Comparison of ENCODE assay signal across 8 mouse cellular contexts in the genomic region with DNA sequence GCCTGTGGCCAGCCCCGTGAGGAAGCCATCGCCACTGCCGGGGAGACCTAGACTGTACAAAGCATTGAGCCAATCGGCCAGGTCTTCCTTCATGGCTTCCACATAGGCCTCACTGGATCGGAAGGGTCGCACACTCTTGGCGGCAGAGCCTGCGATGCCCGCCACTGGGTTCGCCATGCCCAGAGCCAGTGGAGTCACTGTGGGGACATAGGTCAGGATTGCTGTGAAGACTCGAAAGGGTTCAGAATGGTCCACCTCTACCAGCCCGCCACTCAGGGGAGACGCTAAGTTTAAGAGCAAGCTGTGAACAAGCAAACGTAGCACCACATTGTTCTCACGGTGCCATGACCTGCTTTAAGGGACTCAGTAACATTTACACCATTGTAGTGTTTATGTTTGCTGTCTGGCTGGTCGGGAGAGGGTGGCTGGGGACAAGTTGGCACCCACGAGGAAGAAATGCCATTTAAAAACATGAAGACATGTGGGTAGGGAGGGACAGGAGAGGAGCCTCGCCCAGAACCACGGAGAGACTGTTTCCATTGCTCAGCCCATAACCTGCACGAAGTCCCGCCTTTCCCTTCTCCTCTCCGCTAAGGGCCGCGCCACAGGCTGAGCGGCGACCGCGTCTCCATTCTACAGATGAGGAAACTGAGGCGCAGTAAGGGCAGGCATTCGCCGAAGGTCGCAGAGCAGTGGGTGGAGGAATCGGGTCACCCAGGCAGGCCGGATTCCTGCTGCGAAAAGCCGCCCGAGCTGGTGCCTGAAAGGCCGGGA. TPM values are rescaled to one million over a fixed set of nuclear protein-coding genes. Genes with fewer than 3 reads are reported as not detected.
DNase-seq lines count a peak whose midpoint lies in the region; ATAC-seq lines count a peak whose summit lies in the region.

No protein-coding gene starts in this region.

- peak overlapping the region; percentile 87 for H3K27ac ChIP-seq in hindbrain, embryonic 10.5 days
- H3K27ac ChIP-seq in liver, embryonic 15.5 days (replicated peaks): 0 out of 2 replicates have a peak overlapping the region, but pooled peaks have one; percentile 19
- H3K27ac ChIP-seq in stomach, embryonic 14.5 days (ENCODE audit: low read length): no peak overlapping the region

- H3K27me3 ChIP-seq in hindbrain, embryonic 10.5 days (ENCODE audit: insufficient read depth, poor library complexity, severe bottlenecking): peaks cover 55% of the 10 kb centered on the region
- H3K27me3 ChIP-seq in liver, embryonic 15.5 days: peaks cover 56% of the 10 kb centered on the region
- H3K27me3 ChIP-seq in stomach, embryonic 14.5 days (ENCODE audit: control insufficient read depth, insufficient read depth, low read length): peaks cover 23% of the 10 kb centered on the region

- peak overlapping the region; percentile 69 for H3K4me3 ChIP-seq in hindbrain, embryonic 10.5 days
- H3K4me3 ChIP-seq in liver, embryonic 15.5 days (replicated peaks): peak overlapping the region; percentile 71
- peak overlapping the region; percentile 78 for H3K4me3 ChIP-seq in stomach, embryonic 14.5 days (ENCODE audit: low read depth, low read length)

- peak; percentile 38 to 49 for DNase-seq in left cerebral cortex, adult 18-20 months (ENCODE audit: low spot score in 2 of 2)
- no peak for DNase-seq in left cerebral cortex, adult 11 months (ENCODE audit: low spot score)
- peak; percentile 46 for DNase-seq in adipocyte (ENCODE audit: low spot score)
- peak; percentile 23 for DNase-seq in hindbrain, embryonic 10.5 days (ENCODE audit: low spot score)
- DNase-seq in cerebellum, postnatal 14 days: no peak
- no peak for DNase-seq in ovary, postnatal 10 days (ENCODE audit: low spot score)

- H3K9ac ChIP-seq in liver, embryonic 15.5 days: peak overlapping the region; percentile 63
- H3K9ac ChIP-seq in stomach, embryonic 14.5 days (replicated peaks; ENCODE audit: low read depth, low read length): peak overlapping the region; percentile 71

- peaks cover 55% of the 10 kb centered on the region for H3K4me1 ChIP-seq in hindbrain, embryonic 10.5 days (replicated peaks)
- peaks cover 70% of the 10 kb centered on the region for H3K4me1 ChIP-seq in liver, embryonic 15.5 days (replicated peaks)
- H3K4me1 ChIP-seq in stomach, embryonic 14.5 days (ENCODE audit: control insufficient read depth, insufficient read depth, low read length): peaks cover 35% of the 10 kb centered on the region

- WGBS in hindbrain, embryonic 10.5 days: 15% methylated on average over 38 of the region's 38 CpGs
- 18% methylated on average over 38 of the region's 38 CpGs for WGBS in liver, embryonic 15.5 days (ENCODE audit: insufficient replicate concordance)
- WGBS in stomach, embryonic 14.5 days: 21% methylated on average over 38 of the region's 38 CpGs

- H3K4me2 ChIP-seq in liver, embryonic 15.5 days: peak overlapping the region; percentile 99
- peak overlapping the region; percentile 93 for H3K4me2 ChIP-seq in stomach, embryonic 14.5 days (replicated peaks; ENCODE audit: low read depth, low read length)

- H3K9me3 ChIP-seq in hindbrain, embryonic 10.5 days: no peaks in the 10 kb centered on the region
- H3K9me3 ChIP-seq in liver, embryonic 15.5 days (replicated peaks): no peaks in the 10 kb centered on the region
- H3K9me3 ChIP-seq in stomach, embryonic 14.5 days (ENCODE audit: control insufficient read depth, low read depth, low read length): no peaks in the 10 kb centered on the region

- ATAC-seq in liver, embryonic 15.5 days (ENCODE audit: insufficient read depth): peak; percentile 8; the same call in 1 of the 2 replicates
- no peak for ATAC-seq in stomach, embryonic 14.5 days (ENCODE audit: insufficient number of reproducible peaks, insufficient read depth, low FRiP score, low read depth)

- peaks cover 22% of the 10 kb centered on the region for H3K36me3 ChIP-seq in hindbrain, embryonic 10.5 days
- H3K36me3 ChIP-seq in liver, embryonic 15.5 days (replicated peaks): peaks cover 22% of the 10 kb centered on the region
- H3K36me3 ChIP-seq in stomach, embryonic 14.5 days (ENCODE audit: control insufficient read depth, insufficient read depth, low read length): peaks cover 18% of the 10 kb centered on the region

RNA-seq across cellular contexts. Expression of a gene that starts 0.7 kb away (rescaled TPM):
- total RNA-seq in left cerebral cortex, adult 18-20 months (2021): 10 to 100 TPM; 83.7 to 92.5 TPM
- 25.5 and 34.9 TPM in 2 replicates for polyA plus RNA-seq in hindbrain, embryonic 10.5 days (2016; fragmentation: Nextera tagmentation; extraction: Ambion mirVana)
- 12.1 and 16.8 TPM in 2 replicates for polyA plus RNA-seq in liver, embryonic 15.5 days (2015; fragmentation: Nextera tagmentation; extraction: Ambion mirVana)
- 22.9 and 27.9 TPM in 2 replicates for polyA plus RNA-seq in stomach, embryonic 14.5 days (2014; fragmentation: Nextera tagmentation; extraction: Ambion mirVana)

RNA-seq across cellular contexts. Expression of a gene that starts 6.5 kb away (rescaled TPM):
- 10 to 100 TPM; 78.2 to 86.3 TPM for total RNA-seq in left cerebral cortex, adult 18-20 months (2021)
- 0.44 and 0.84 TPM in 2 replicates for polyA plus RNA-seq in hindbrain, embryonic 10.5 days (2016; fragmentation: Nextera tagmentation; extraction: Ambion mirVana)
- 0.25 and 0.33 TPM in 2 replicates for polyA plus RNA-seq in liver, embryonic 15.5 days (2015; fragmentation: Nextera tagmentation; extraction: Ambion mirVana)
- polyA plus RNA-seq in stomach, embryonic 14.5 days (2014; fragmentation: Nextera tagmentation; extraction: Ambion mirVana): 1.2 and 1.3 TPM in 2 replicates

RNA-seq across cellular contexts. Expression of a gene that starts 34.3 kb away (rescaled TPM):
- 10 to 100 TPM; 22.9 to 23.3 TPM for total RNA-seq in left cerebral cortex, adult 18-20 months (2021)
- polyA plus RNA-seq in hindbrain, embryonic 10.5 days (2016; fragmentation: Nextera tagmentation; extraction: Ambion mirVana): 29.1 and 29.3 TPM in 2 replicates
- polyA plus RNA-seq in liver, embryonic 15.5 days (2015; fragmentation: Nextera tagmentation; extraction: Ambion mirVana): 12.0 and 13.4 TPM in 2 replicates
- polyA plus RNA-seq in stomach, embryonic 14.5 days (2014; fragmentation: Nextera tagmentation; extraction: Ambion mirVana): 29.7 and 31.2 TPM in 2 replicates

RNA-seq across cellular contexts. Expression of a gene that starts 34.6 kb away (rescaled TPM):
- 100 to 1,000 TPM; 265 to 298 TPM for total RNA-seq in left cerebral cortex, adult 18-20 months (2021)
- 877 and 924 TPM in 2 replicates for polyA plus RNA-seq in hindbrain, embryonic 10.5 days (2016; fragmentation: Nextera tagmentation; extraction: Ambion mirVana)
- polyA plus RNA-seq in liver, embryonic 15.5 days (2015; fragmentation: Nextera tagmentation; extraction: Ambion mirVana): 255 and 279 TPM in 2 replicates
- polyA plus RNA-seq in stomach, embryonic 14.5 days (2014; fragmentation: Nextera tagmentation; extraction: Ambion mirVana): 467 and 495 TPM in 2 replicates

Comparison
In these comparisons a context has a peak if more than half of its experiments do, and no peak if none do; other contexts are left out.
1. DNase-seq: peak in left cerebral cortex, adult 18-20 months (2 of 2), adipocyte (single experiment) and hindbrain, embryonic 10.5 days (single experiment); none in left cerebral cortex, adult 11 months (single experiment), cerebellum, postnatal 14 days (0 of 2) and ovary, postnatal 10 days (single experiment).
2. Peak in every context shown above with its lines, with median percentiles within 50 percentile points of each other: H3K4me3 ChIP-seq.